Mouse (Mus musculus) intestine, embryonic 14.5 days (tissue): ENCODE data around the gene Zfpm1. TPM values are rescaled to one million over a fixed set of nuclear protein-coding genes. Genes with fewer than 3 reads are reported as not detected.
A peak's percentile ranks its signal among the peaks of the same experiment; 100 is the strongest.

ENCODE experiments used
- ATAC-seq: fragments of 200-750 bp; cut with Nextera tagmentation; replicated peaks from 2 replicates; pipeline ENCODE4 v1.8.0; 2017; ENCODE audit warnings: low read depth, moderate number of reproducible peaks, moderate TSS enrichment, moderate library complexity; ENCODE audit not compliant: low FRiP score, low TSS enrichment
- DNase-seq: peaks from one replicate; pipeline ENCODE4 v3.0.0-alpha.2; 2018; ENCODE audit warnings: low spot score
- H3K27ac ChIP-seq: fragments of 300-500 bp; sonication (generic); 2 replicates; pipeline ENCODE4 v1.5.1; 2014; ENCODE audit warnings: low read depth, mild to moderate bottlenecking, control low read depth
- H3K27me3 ChIP-seq: fragments of 300-500 bp; sonication (generic); replicated peaks from 2 replicates; pipeline ENCODE4 v1.6.1; 2014; ENCODE audit warnings: low read length, control low read depth; ENCODE audit not compliant: control insufficient read depth, insufficient read depth
- H3K36me3 ChIP-seq: fragments of 300-500 bp; sonication (generic); 2 replicates; pipeline ENCODE4 v1.6.1; 2014; ENCODE audit warnings: low read length, control low read depth; ENCODE audit not compliant: control insufficient read depth, insufficient read depth
- H3K4me1 ChIP-seq: fragments of 300-500 bp; sonication (generic); replicated peaks from 2 replicates; pipeline ENCODE4 v1.6.1; 2014; ENCODE audit warnings: low read length, control low read depth, mixed read lengths; ENCODE audit not compliant: control insufficient read depth, insufficient read depth
- H3K4me2 ChIP-seq: fragments of 300-500 bp; sonication (generic); 2 replicates; pipeline ENCODE4 v1.6.1; 2014; ENCODE audit warnings: low read length
- H3K4me3 ChIP-seq: fragments of 300-500 bp; sonication (generic); 2 replicates; pipeline ENCODE4 v1.5.1; 2014; ENCODE audit warnings: low read depth, low read length, control low read depth, mixed read lengths
- H3K9ac ChIP-seq: fragments of 300-500 bp; sonication (generic); 2 replicates; pipeline ENCODE4 v1.6.1; 2014; ENCODE audit warnings: mild to moderate bottlenecking, low read length
- H3K9me3 ChIP-seq: fragments of 300-500 bp; sonication (generic); 2 replicates; pipeline ENCODE4 v1.6.1; 2016; ENCODE audit warnings: low read length, control low read depth; ENCODE audit not compliant: control insufficient read depth
- WGBS: fragments of 180-500 bp; shearing (Covaris S2); extraction: QIAGEN DNeasy Blood & Tissue Kit; methylation state at CpG from one replicate; pipeline ENCODE4 v1.1.7; 2014; 5-methylcytosine and 5-hydroxymethylcytosine counted together
- polyA plus RNA-seq: library from polyadenylated mRNA; unstranded; fragments of >200 nt; fragmentation: Nextera tagmentation; extraction: Ambion mirVana; gene quantifications from 2 replicates; pipeline ENCODE4 v1.2.1, GENCODE M21; 2014

Zfpm1 gene
- polyA plus RNA-seq, 1 experiment from 2014 or later = 6.4 TPM

GRCm38 (mm10) chr8:122343758-122344157 is 61.8 kb downstream of the Zfpm1 start:
- no peak overlapping the region for H3K27ac ChIP-seq
- ATAC-seq (no peak), DNase-seq (no peak)
- peak overlapping the region; percentile 6 for H3K4me3 ChIP-seq
- 0% methylated on average over 13 of the region's 14 CpGs for WGBS
- no peak overlapping the region for H3K9ac ChIP-seq
- H3K4me1 ChIP-seq = peaks cover 19% of the 10 kb centered on the region
- H3K4me2 ChIP-seq = peak overlapping the region; percentile 42
- peaks cover 13% of the 10 kb centered on the region for H3K27me3 ChIP-seq
- H3K36me3 ChIP-seq = 0 out of 2 replicates have a peak, but pooled peaks cover 3% of the 10 kb centered on the region
- H3K9me3 ChIP-seq = no peaks in the 10 kb centered on the region

DNA sequence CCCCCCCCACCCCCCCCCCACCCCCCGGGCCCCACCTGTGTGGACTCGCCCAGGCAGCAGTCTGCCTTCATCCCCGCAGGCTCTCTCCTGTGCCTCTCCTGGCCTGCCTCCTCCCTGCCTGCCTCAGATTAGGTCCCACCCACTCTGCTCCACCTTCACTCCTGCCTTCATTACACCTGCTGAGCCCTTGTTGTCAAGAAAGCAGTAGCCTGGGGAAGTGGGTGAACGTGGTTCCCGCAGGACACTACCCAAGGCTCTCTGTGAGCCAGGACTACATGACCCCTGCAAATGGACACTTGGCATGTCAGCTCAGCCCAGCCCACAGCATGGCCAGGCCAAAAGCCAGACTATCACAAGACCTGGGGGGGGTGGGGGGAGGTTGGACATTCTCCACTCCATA is 62.3 kb downstream of the Zfpm1 start:
- Histone ChIP-seq H3K4me2 (0 out of 2 replicates have a peak overlapping the region, but pooled peaks have one; percentile 42), H3K9me3 (no peaks in the 10 kb centered on the region), H3K9ac (no peak overlapping the region), H3K4me1 (peaks cover 19% of the 10 kb centered on the region), H3K27me3 (peaks cover 13% of the 10 kb centered on the region), H3K4me3 (no peak overlapping the region; the same call in 1 of the 2 replicates), H3K36me3 (no peaks in the 10 kb centered on the region), H3K27ac (no peak overlapping the region)
- ATAC-seq (peak; percentile 56), DNase-seq (no peak)
- 4% methylated on average over 2 of the region's 5 CpGs for WGBS

DNA sequence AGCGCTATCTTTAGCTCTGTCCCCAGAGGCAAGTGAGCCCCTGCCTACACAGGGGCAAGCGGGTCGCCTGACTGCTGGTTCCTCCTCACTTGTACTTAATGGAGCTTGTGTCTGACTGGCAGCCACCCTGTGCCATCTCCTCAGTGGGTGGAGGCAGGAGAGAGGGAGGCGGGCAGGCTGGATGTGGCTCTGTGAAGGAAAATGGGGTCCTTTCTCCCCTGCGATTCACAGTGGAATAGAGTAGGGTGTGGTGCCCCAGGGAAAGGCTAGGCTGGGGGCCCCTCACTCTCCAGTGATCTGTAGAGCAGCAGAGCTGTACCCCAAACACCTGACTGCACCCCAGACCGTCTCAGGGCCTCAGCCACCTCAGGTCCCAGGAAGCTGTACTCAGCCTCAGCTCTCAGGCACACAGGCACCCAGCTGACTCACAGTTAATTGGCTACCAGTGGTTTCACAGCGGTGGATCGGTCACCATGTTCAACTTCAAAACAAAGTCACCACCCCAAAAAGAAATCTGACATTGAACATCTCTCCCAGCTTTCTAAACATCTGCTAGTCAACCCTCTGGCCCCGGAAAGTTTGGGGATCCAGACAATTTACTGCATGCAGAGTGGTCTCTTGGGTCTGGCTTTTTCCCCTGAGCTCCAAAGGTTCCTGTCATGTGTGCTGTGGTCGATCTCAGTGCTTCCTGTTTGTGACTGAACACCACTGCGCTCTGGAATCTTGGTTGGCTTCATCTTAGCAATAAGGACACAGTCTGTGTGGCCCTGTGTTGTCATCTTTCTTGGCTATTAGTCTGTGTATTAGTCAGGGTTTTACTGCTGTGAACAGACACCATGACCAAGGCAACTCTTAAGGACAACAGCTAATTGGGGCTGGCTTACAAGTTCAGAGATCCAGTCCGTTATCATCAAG is 63.5 kb downstream of the Zfpm1 start:
- Histone ChIP-seq H3K27ac (no peak overlapping the region), H3K9me3 (no peaks in the 10 kb centered on the region), H3K4me1 (peaks cover 19% of the 10 kb centered on the region), H3K9ac (no peak overlapping the region), H3K4me3 (no peak overlapping the region), H3K27me3 (peaks cover 13% of the 10 kb centered on the region), H3K36me3 (no peaks in the 10 kb centered on the region), H3K4me2 (no peak overlapping the region)
- no peak for DNase-seq
- WGBS = 61% methylated on average over 12 of the region's 12 CpGs
- no peak for ATAC-seq

DNA sequence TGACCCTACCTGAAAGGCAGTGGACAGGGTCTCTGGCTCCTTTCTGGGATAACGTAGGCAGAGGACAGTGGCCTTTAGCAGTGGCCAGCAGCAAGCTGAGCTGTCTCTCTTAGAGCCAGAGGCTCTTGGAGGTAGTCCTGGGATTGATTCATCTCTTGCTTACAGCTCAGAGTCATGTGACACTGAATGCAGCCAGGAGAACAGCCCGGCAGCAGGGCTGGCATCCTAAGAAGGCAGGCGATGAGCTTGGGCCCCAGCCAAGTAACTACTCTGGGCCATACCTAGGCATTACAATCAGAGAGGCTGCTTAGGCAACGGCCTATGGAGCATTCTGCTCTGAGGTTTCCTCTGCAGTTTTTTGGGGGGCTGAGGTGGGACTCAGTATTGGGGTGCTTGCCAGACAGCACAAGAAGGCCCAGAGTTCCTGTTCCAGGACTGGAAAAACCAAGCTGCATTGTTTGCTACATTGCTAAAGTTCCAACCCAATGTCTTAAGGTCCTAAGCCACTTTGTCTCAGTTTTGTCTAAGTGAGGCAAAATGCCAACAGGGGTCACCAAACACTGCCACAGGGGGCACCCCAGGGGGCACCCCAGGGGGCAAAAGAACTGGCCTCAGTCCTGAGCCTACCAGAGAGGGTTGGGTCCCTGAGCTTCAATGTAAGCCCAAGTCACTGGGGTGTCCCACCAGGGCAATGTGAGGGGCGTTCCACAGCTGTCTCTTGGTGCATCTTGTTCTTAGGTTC is 66.0 kb downstream of the Zfpm1 start:
- Histone ChIP-seq H3K4me2 (no peak overlapping the region), H3K27me3 (peaks cover 9% of the 10 kb centered on the region), H3K9me3 (no peaks in the 10 kb centered on the region), H3K36me3 (no peaks in the 10 kb centered on the region), H3K4me3 (no peak overlapping the region), H3K9ac (no peak overlapping the region), H3K27ac (no peak overlapping the region), H3K4me1 (peaks cover 8% of the 10 kb centered on the region; the same call in 1 of the 2 replicates)
- WGBS = 64% methylated on average over 5 of the region's 5 CpGs
- DNase-seq (no peak), ATAC-seq (no peak)

- H3K4me2 ChIP-seq = no peak overlapping the region
- H3K9ac ChIP-seq = no peak overlapping the region
- no peak overlapping the region for H3K27ac ChIP-seq
- no peaks in the 10 kb centered on the region for H3K36me3 ChIP-seq
- no peaks in the 10 kb centered on the region for H3K4me1 ChIP-seq
- 0 out of 2 replicates have a peak, but pooled peaks cover under 1% of the 10 kb centered on the region for H3K27me3 ChIP-seq
- no peaks in the 10 kb centered on the region for H3K9me3 ChIP-seq
- H3K4me3 ChIP-seq = no peak overlapping the region
- ATAC-seq (no peak), DNase-seq (no peak)
- 33% methylated on average over 15 of the region's 15 CpGs for WGBS
Measured at GRCm38 (mm10) chr8:122349357-122350297, 67.7 kb downstream of the Zfpm1 start.

DNA sequence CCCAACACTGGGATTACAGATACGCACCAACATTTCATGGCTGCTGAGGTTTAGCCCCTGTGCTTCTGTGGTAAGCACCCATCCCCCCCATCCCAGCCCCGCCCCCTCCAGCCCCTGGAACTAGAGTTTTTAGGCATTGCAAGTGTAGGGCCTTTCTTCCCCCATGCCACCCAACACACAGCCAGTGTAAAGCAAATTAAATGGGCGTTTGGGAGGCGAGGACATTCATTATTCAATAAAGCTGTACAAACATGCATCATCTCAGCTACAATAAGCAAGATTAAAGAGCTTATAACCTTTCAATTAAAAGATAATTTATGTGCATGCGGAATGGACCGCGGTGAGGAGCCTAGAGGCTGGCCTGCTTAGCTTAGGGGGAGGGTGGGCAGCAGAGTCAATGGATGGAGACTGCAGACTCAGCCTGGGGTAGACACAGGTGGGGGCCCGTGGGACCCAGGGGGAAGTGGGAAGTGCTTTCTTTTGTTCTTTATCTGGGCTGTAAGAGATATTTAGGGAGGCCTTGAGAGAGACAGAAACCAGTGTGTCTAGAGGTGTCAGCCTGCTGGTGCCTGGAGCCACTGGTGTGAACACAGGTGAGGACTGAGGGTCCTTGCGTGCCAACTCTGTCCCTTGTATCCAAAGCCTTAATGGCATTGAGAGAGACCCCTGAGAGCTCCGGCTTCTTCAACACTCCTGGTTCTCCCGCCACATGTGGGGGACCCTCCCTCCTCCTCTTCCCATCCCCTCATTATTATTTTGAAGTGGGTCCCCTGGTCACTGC is 68.6 kb downstream of the Zfpm1 start:
- Histone ChIP-seq H3K4me2 (no peak overlapping the region), H3K36me3 (no peaks in the 10 kb centered on the region), H3K4me1 (no peaks in the 10 kb centered on the region), H3K9me3 (no peaks in the 10 kb centered on the region), H3K4me3 (no peak overlapping the region), H3K9ac (no peak overlapping the region), H3K27ac (no peak overlapping the region), H3K27me3 (no peaks in the 10 kb centered on the region)
- DNase-seq = no peak
- no peak for ATAC-seq
- WGBS = 45% methylated on average over 11 of the region's 11 CpGs

- Histone ChIP-seq H3K27me3 (no peaks in the 10 kb centered on the region), H3K4me3 (no peak overlapping the region), H3K36me3 (no peaks in the 10 kb centered on the region), H3K4me1 (no peaks in the 10 kb centered on the region), H3K9ac (no peak overlapping the region), H3K4me2 (no peak overlapping the region), H3K27ac (no peak overlapping the region), H3K9me3 (no peaks in the 10 kb centered on the region)
- ATAC-seq = no peak
- DNase-seq = no peak
- WGBS = 88% methylated on average over 8 of the region's 8 CpGs
Measured at GRCm38 (mm10) chr8:122354157-122354556, 72.2 kb downstream of the Zfpm1 start.
